Mouse (Mus musculus) thymus, adult 18-20 months (tissue): ENCODE data around the gene Cdkn1c.
A peak's percentile ranks its signal among the peaks of the same experiment; 100 is the strongest.

Experiments used
- DNase-seq, 2 experiments: peaks; one replicate each; pipeline ENCODE4 v3.0.0; 2022; ENCODE audit warnings: mixed read lengths in 2 of 2

The Cdkn1c gene

DNA sequence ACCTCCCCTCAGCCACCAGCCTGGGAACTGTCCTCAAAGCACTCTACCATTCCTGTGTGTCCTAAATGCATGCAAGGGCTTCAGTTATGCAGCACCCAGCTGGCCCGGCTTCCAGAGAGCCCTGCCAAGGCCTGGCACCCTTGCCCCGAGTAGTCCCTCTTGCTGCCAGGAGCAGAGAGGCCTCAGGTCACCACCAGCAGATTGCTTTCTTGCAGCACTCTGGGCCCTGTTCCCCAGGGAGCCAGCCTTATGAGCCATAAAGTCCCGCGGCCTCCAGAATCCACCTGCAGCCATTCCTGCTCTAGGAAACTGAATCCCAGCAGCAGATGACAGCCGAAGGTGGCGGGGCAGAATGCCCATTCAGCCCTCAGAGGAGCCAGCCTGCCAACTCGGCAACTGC lies 27.5 kb downstream of the Cdkn1c start:
- no peak for DNase-seq

- DNase-seq, result no peak
Observed at GRCm38 (mm10) chr7:143432631-143433030, 28.2 kb downstream of the Cdkn1c start.

GRCm38 (mm10) chr7:143428814-143429499 lies 31.9 kb downstream of the Cdkn1c start:
- DNase-seq, result no peak

DNA sequence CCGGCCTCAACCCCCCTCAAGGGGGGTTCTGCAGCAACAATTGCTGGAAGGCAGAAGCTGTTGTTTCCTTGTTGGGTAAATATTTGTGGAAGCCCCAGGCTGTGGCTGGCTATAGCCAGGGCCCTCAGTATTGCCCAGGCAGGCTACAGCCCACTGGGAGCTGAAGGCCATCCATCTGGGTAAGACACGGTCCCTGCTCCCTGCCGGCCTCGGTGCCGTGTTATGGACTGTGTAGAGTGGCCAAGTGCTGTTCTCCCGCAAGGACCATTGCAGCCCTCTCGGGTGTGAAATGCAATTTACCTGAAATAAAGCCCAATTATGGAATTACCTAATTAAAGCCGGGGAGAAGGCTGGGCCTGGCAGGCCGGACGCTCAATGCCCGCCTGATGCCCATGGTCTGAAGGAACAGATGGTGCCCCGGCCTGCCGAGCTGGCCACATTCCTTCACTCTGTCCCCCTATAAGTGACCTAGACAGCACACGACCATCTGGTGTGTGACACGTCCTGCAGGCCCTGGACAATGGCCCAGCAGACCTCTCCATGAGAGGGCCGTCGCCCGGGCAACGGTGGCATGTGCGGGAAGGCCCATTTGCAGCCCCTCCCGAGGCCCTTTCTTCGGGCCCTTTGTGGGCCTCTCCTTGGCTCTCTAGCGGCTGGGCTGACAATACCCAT lies 32.6 kb downstream of the Cdkn1c start:
- no peak for DNase-seq

DNA sequence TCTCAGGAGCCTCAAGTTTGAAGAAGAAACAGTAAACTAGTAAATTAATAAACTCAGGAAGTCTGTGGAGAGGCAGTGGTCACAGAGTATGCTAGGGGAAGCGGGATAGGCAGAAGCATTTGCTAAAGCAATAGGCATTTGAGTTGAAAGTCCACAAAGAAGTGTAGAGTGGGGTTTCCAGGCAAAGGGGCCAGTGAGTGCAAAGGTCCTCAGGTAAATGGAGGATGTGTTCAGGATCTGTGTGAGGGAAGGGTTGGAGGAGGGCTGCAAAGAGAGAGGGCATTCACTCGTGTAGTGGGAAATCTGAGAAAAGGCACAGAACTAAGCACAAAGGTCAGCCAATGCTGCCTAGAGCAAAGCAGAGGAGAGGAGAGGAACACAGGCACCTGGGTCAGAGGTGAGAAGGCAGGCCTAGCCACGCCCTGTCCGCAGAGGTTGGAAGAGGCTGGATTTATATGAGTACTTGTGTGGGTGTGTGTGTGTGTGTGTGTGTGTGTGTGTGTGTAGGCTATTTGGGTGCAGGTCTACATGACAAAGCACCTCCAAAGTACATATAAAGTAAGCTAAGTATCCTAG lies 41.2 kb downstream of the Cdkn1c start:
- no peak for DNase-seq

DNA sequence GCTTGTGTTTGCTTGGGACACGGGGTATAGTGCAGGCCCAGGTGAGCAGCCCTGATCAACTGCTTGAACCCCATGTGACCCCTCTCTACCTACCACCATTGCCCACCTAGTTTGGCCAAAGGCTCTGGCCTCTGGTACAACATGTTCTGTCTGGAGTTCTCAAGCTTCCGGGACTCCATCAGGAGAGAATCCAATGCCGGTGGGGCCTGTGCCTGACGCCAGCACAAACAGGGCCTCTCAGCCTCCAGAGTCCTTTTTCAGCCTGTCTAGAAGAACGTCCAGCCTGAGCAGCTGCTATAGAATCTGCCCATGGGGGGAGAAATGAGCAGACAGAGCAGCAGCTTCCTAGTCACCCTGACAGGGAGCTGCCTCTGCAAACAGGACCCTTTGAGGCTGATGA lies 43.0 kb downstream of the Cdkn1c start:
- no peak for DNase-seq

DNA sequence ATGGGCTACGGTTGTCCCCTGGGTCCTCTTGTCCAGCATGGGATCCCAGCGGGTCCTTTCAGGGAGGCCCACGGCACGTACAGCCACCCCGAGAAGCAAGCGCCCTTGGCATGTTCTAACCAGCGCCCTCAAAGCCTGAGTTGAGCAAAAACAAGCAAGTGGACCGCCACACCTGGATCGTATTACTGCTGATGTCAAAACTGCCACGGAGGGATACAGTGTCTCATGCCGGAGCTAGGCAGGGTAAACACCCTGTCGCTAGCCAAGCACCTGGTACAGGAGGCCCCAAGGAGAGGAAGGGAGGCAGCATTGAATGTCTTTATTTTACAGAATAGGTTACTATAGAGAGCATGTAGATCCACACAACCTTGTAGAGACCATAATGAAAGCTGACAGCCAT lies 44.4 kb downstream of the Cdkn1c start:
- no peak for DNase-seq

DNA sequence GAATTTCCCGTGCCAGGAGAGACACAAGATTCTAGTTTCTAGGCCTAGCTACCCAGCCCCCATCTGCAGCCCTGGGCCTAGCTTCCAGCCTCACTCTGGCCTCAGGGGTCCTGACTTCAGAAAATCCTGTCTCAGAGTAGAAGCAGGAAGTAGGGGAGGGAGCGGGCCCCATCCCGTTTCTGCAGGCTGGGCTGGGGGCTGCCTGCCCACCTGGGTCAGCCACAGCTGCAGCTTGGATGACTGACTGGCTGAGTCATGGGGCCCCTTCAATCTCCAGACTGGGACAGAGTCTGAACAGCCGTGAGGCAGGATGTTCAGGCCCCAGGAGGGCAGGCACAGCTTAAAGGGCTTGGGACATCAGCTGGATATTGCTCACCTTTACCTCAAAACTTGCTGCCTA lies 45.8 kb downstream of the Cdkn1c start:
- DNase-seq, result peak in 1 of 2 experiments; percentile 13

- DNase-seq, result no peak
Observed at GRCm38 (mm10) chr7:143412606-143413005, 48.2 kb downstream of the Cdkn1c start.

GRCm38 (mm10) chr7:143408615-143409021 lies 52.2 kb downstream of the Cdkn1c start:
- no peak for DNase-seq
